Mouse (Mus musculus): ENCODE measurements around the gene Wipf2. TPM values are rescaled to one million over a fixed set of nuclear protein-coding genes. Genes with fewer than 3 reads are reported as not detected.
A peak's percentile ranks its signal among the peaks of the same experiment; 100 is the strongest.

The Wipf2 gene
- polyA plus RNA-seq, 1 experiment: 0.81 TPM

GRCm38 (mm10) chr11:98836128-98836527 lies 27.3 kb upstream of the Wipf2 start:
- peaks cover 44% of the 10 kb centered on the region for H3K27me3 ChIP-seq (ENCODE audit: control insufficient read depth)
- H3K4me1 ChIP-seq (ENCODE audit: control insufficient read depth): peaks cover 19% of the 10 kb centered on the region
- TF ChIP-seq TAL1 (IDR thresholded peaks at IDR 0.05; ENCODE audit: low read length): no peak
- TF ChIP-seq GATA1 (IDR thresholded peaks at IDR 0.05; ENCODE audit: low read length): no peak
- H3K9me3 ChIP-seq (ENCODE audit: control insufficient read depth, low read length): no peaks in the 10 kb centered on the region
- H3K36me3 ChIP-seq (ENCODE audit: control insufficient read depth): peaks cover 39% of the 10 kb centered on the region
- peak overlapping the region; percentile 64 for H3K4me3 ChIP-seq (replicated peaks)

DNA sequence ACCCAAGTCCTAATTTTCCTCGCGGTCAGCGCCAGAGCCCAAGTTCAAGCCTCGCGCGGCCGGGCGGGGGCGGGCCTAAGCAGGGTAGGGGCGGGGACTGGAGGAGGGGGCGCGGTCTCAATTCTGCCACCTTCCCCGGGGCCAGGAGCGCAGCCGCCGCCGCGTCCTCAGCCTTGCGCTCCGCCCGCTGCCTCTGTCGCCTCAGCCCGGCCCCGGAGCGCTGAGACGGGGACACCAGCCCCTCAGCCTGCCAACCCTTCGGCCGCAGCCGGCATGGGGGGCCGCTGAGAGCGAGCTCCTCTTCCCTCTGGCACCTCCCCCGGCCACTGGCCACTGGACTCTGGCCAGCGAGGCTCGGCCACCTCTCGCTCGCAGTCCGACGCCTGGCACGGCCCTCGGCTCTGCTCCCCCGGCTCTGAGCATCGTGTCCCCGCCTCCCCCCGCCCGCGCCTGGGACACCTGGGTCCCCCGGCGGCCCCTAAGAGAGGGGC lies 26.7 kb upstream of the Wipf2 start, which contains the start of gene Rapgefl1:
Gene Rapgefl1 (plus strand): TSS at position 135 of the 491 bp plus-strand sequence.
- TF ChIP-seq GATA1 (IDR thresholded peaks at IDR 0.05; ENCODE audit: low read length): no peak
- TF ChIP-seq TAL1 (IDR thresholded peaks at IDR 0.05; ENCODE audit: low read length): no peak
- H3K4me3 ChIP-seq (replicated peaks): peak within 1 kb of the TSS; percentile 64
- peaks cover 44% of the 10 kb centered on the region for H3K27me3 ChIP-seq (ENCODE audit: control insufficient read depth)
- no peaks in the 10 kb centered on the region for H3K9me3 ChIP-seq (ENCODE audit: control insufficient read depth, low read length)
- peaks cover 19% of the 10 kb centered on the region for H3K4me1 ChIP-seq (ENCODE audit: control insufficient read depth)
- peaks cover 33% of the 10 kb centered on the region for H3K36me3 ChIP-seq (ENCODE audit: control insufficient read depth)

- H3K27me3 ChIP-seq (ENCODE audit: control insufficient read depth): peaks cover 44% of the 10 kb centered on the region
- H3K9me3 ChIP-seq (ENCODE audit: control insufficient read depth, low read length): no peaks in the 10 kb centered on the region
- H3K4me1 ChIP-seq (ENCODE audit: control insufficient read depth): peaks cover 19% of the 10 kb centered on the region
- TF ChIP-seq TAL1 (IDR thresholded peaks at IDR 0.05; ENCODE audit: low read length): no peak
- TF ChIP-seq GATA1 (IDR thresholded peaks at IDR 0.05; ENCODE audit: low read length): no peak
- H3K36me3 ChIP-seq (ENCODE audit: control insufficient read depth): peaks cover 27% of the 10 kb centered on the region
- H3K4me3 ChIP-seq (replicated peaks): peak overlapping the region; percentile 64
These were observed 26.2 kb upstream of the Wipf2 start for GRCm38 (mm10) chr11:98837231-98837704.

GRCm38 (mm10) chr11:98837917-98838316 lies 25.5 kb upstream of the Wipf2 start:
- no peaks in the 10 kb centered on the region for H3K9me3 ChIP-seq (ENCODE audit: control insufficient read depth, low read length)
- no peak for TF ChIP-seq GATA1 (IDR thresholded peaks at IDR 0.05; ENCODE audit: low read length)
- no peak for TF ChIP-seq TAL1 (IDR thresholded peaks at IDR 0.05; ENCODE audit: low read length)
- H3K4me3 ChIP-seq (replicated peaks): no peak overlapping the region
- peaks cover 19% of the 10 kb centered on the region for H3K4me1 ChIP-seq (ENCODE audit: control insufficient read depth)
- peaks cover 44% of the 10 kb centered on the region for H3K27me3 ChIP-seq (ENCODE audit: control insufficient read depth)
- peaks cover 21% of the 10 kb centered on the region for H3K36me3 ChIP-seq (ENCODE audit: control insufficient read depth)

DNA sequence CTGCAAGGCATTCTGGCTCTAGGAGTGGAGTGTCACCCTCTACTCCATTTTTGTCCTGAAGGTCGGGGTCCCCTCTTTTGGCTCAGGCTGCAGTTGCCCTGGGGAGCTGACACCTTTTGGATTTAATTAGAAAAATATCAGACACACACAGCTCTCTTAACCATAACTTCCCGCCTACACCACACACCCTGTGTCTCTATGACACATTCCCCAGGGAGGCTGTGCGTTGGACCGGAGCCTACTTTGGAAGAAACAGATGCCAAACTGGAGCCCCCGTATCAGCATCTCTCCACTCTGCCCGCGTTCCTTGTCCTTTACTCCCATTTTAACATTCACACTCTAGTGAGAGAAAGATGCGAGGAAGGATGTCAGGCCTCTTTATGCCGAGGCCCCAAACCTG lies 24.9 kb upstream of the Wipf2 start:
- Histone ChIP-seq H3K27me3 (ENCODE audit: control insufficient read depth) (peaks cover 44% of the 10 kb centered on the region), H3K36me3 (ENCODE audit: control insufficient read depth) (peaks cover 15% of the 10 kb centered on the region), H3K4me1 (ENCODE audit: control insufficient read depth) (peaks cover 19% of the 10 kb centered on the region), H3K4me3 (replicated peaks) (no peak overlapping the region), H3K9me3 (ENCODE audit: control insufficient read depth, low read length) (no peaks in the 10 kb centered on the region)
- TF ChIP-seq TAL1 (IDR thresholded peaks at IDR 0.05; ENCODE audit: low read length) (no peak), GATA1 (IDR thresholded peaks at IDR 0.05; ENCODE audit: low read length) (no peak)

- TF ChIP-seq GATA1 (IDR thresholded peaks at IDR 0.05; ENCODE audit: low read length) (no peak), TAL1 (IDR thresholded peaks at IDR 0.05; ENCODE audit: low read length) (no peak)
- H3K4me1 ChIP-seq (ENCODE audit: control insufficient read depth): peaks cover 19% of the 10 kb centered on the region
- peaks cover 44% of the 10 kb centered on the region for H3K27me3 ChIP-seq (ENCODE audit: control insufficient read depth)
- H3K9me3 ChIP-seq (ENCODE audit: control insufficient read depth, low read length): no peaks in the 10 kb centered on the region
- H3K4me3 ChIP-seq (replicated peaks): no peak overlapping the region
- H3K36me3 ChIP-seq (ENCODE audit: control insufficient read depth): peaks cover 6% of the 10 kb centered on the region
These were observed 24.0 kb upstream of the Wipf2 start for GRCm38 (mm10) chr11:98839402-98839801.

GRCm38 (mm10) chr11:98839897-98840296 lies 23.5 kb upstream of the Wipf2 start:
- Histone ChIP-seq H3K9me3 (ENCODE audit: control insufficient read depth, low read length) (no peaks in the 10 kb centered on the region), H3K4me1 (ENCODE audit: control insufficient read depth) (peaks cover 19% of the 10 kb centered on the region), H3K36me3 (ENCODE audit: control insufficient read depth) (peaks cover 1% of the 10 kb centered on the region), H3K27me3 (ENCODE audit: control insufficient read depth) (peaks cover 44% of the 10 kb centered on the region), H3K4me3 (replicated peaks) (no peak overlapping the region)
- TF ChIP-seq TAL1 (IDR thresholded peaks at IDR 0.05; ENCODE audit: low read length): no peak
- TF ChIP-seq GATA1 (IDR thresholded peaks at IDR 0.05; ENCODE audit: low read length): no peak

DNA sequence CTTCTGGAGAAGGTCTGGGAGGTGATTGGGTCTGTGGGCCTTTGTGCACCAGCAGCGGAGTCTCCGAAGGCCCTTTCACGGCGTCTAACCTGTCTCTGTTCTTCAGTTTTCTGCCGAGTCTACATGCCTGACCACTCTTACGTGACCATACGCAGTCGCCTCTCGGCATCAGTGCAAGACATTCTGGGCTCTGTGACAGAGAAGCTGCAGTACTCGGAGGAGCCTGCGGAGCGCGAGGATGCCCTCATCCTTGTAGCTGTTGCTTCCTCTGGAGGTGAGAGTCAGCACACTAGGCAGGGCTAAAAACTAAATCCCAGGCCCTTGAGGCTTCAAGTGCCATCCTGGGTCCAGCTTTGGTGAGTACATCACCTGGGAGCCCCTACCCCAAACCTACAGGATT lies 17.4 kb upstream of the Wipf2 start:
- Histone ChIP-seq H3K4me1 (ENCODE audit: control insufficient read depth) (peaks cover 10% of the 10 kb centered on the region), H3K27me3 (ENCODE audit: control insufficient read depth) (peaks cover 23% of the 10 kb centered on the region), H3K36me3 (ENCODE audit: control insufficient read depth) (no peaks in the 10 kb centered on the region), H3K4me3 (replicated peaks) (no peak overlapping the region), H3K9me3 (ENCODE audit: control insufficient read depth, low read length) (no peaks in the 10 kb centered on the region)
- TF ChIP-seq TAL1 (IDR thresholded peaks at IDR 0.05; ENCODE audit: low read length) (no peak), GATA1 (IDR thresholded peaks at IDR 0.05; ENCODE audit: low read length) (no peak)

GRCm38 (mm10) chr11:98846865-98847604 lies 16.4 kb upstream of the Wipf2 start:
- peaks cover 26% of the 10 kb centered on the region for H3K27me3 ChIP-seq (ENCODE audit: control insufficient read depth)
- TF ChIP-seq GATA1 (IDR thresholded peaks at IDR 0.05; ENCODE audit: low read length): no peak
- TF ChIP-seq TAL1 (IDR thresholded peaks at IDR 0.05; ENCODE audit: low read length): no peak

More at GRCm38 (mm10) chr11:98846865-98847604, 16.4 kb upstream of the Wipf2 start:
- Histone ChIP-seq H3K4me3 (replicated peaks) (no peak overlapping the region), H3K9me3 (ENCODE audit: control insufficient read depth, low read length) (no peaks in the 10 kb centered on the region), H3K36me3 (ENCODE audit: control insufficient read depth) (no peaks in the 10 kb centered on the region), H3K4me1 (ENCODE audit: control insufficient read depth) (peaks cover 10% of the 10 kb centered on the region)
